Mouse (Mus musculus) intestine, embryonic 16.5 days (tissue): ENCODE results near the gene Homer3. TPM values are rescaled to one million over a fixed set of nuclear protein-coding genes. Genes with fewer than 3 reads are reported as not detected.

Source experiments
- ATAC-seq: fragments of 200-750 bp; cut with Nextera tagmentation; 2 replicates; pipeline ENCODE4 v1.8.0; 2017; ENCODE audit warnings: moderate TSS enrichment, moderate library complexity
- H3K27ac ChIP-seq: fragments of 300-500 bp; sonication (generic); 2 replicates; pipeline ENCODE4 v1.5.1; 2014; ENCODE audit warnings: mild to moderate bottlenecking, low read length
- H3K27me3 ChIP-seq: fragments of 300-500 bp; sonication (generic); replicated peaks from 2 replicates; pipeline ENCODE4 v1.6.1; 2014; ENCODE audit warnings: low read length, control low read depth, mixed read lengths; ENCODE audit not compliant: control insufficient read depth, insufficient read depth
- H3K36me3 ChIP-seq: fragments of 300-500 bp; sonication (generic); 2 replicates; pipeline ENCODE4 v1.6.1; 2014; ENCODE audit warnings: low read length, control low read depth; ENCODE audit not compliant: control insufficient read depth, insufficient read depth
- H3K4me1 ChIP-seq: fragments of 300-500 bp; sonication (generic); 2 replicates; pipeline ENCODE4 v1.6.1; 2014; ENCODE audit warnings: low read length, control low read depth, mixed read lengths; ENCODE audit not compliant: control insufficient read depth, insufficient read depth
- H3K4me2 ChIP-seq: fragments of 300-500 bp; sonication (generic); 2 replicates; pipeline ENCODE4 v1.6.1; 2014; ENCODE audit warnings: low read depth, low read length, control low read depth
- H3K4me3 ChIP-seq: fragments of 300-500 bp; sonication (generic); 2 replicates; pipeline ENCODE4 v1.5.1; 2014; ENCODE audit warnings: mild to moderate bottlenecking, low read length
- H3K9ac ChIP-seq: fragments of 300-500 bp; sonication (generic); 2 replicates; pipeline ENCODE4 v1.6.1; 2014; ENCODE audit warnings: low read depth, low read length
- H3K9me3 ChIP-seq: fragments of 300-500 bp; sonication (generic); 2 replicates; pipeline ENCODE4 v1.6.1; 2016; ENCODE audit warnings: low read length, control low read depth; ENCODE audit not compliant: control insufficient read depth
- WGBS: fragments of 180-500 bp; shearing (Covaris S2); extraction: QIAGEN DNeasy Blood & Tissue Kit; methylation state at CpG from one replicate; pipeline ENCODE4 v1.1.7; 2014; 5-methylcytosine and 5-hydroxymethylcytosine counted together
- polyA plus RNA-seq: library from polyadenylated mRNA; unstranded; fragments of >200 nt; fragmentation: Nextera tagmentation; extraction: Ambion mirVana; gene quantifications from 2 replicates; pipeline ENCODE4 v1.2.1, GENCODE M21; 2015

Gene Homer3
- polyA plus RNA-seq, 1 experiment from 2014 or later = 26.0 TPM

GRCm38 (mm10) chr8:70302901-70303300 is 20.3 kb downstream of the Homer3 start:
- peak overlapping the region; percentile 78 for H3K4me3 ChIP-seq
- H3K9ac ChIP-seq = peak overlapping the region; percentile 84
- H3K9me3 ChIP-seq = no peaks in the 10 kb centered on the region
- H3K36me3 ChIP-seq = peaks cover 22% of the 10 kb centered on the region
- 3% methylated on average over 16 of the region's 16 CpGs for WGBS
- H3K27me3 ChIP-seq = no peaks in the 10 kb centered on the region
- peak overlapping the region; percentile 67; the same call in 1 of the 2 replicates for H3K27ac ChIP-seq
- peak; percentile 51 for ATAC-seq
- peak overlapping the region; percentile 72 for H3K4me2 ChIP-seq
- peaks cover 12% of the 10 kb centered on the region for H3K4me1 ChIP-seq

GRCm38 (mm10) chr8:70309311-70309710 is 26.7 kb downstream of the Homer3 start:
- H3K4me3 ChIP-seq = no peak overlapping the region
- H3K27me3 ChIP-seq = no peaks in the 10 kb centered on the region
- WGBS = 38% methylated on average over 2 of the region's 2 CpGs
- no peaks in the 10 kb centered on the region for H3K4me1 ChIP-seq
- H3K36me3 ChIP-seq = peaks cover 55% of the 10 kb centered on the region
- no peak overlapping the region for H3K4me2 ChIP-seq
- ATAC-seq = no peak
- H3K27ac ChIP-seq = no peak overlapping the region
- H3K9me3 ChIP-seq = no peaks in the 10 kb centered on the region
- H3K9ac ChIP-seq = no peak overlapping the region

GRCm38 (mm10) chr8:70313399-70313798 is 30.8 kb downstream of the Homer3 start:
- H3K4me3 ChIP-seq = no peak overlapping the region
- no peaks in the 10 kb centered on the region for H3K9me3 ChIP-seq
- no peak overlapping the region for H3K27ac ChIP-seq
- WGBS = 78% methylated on average over 2 of the region's 2 CpGs
- H3K27me3 ChIP-seq = no peaks in the 10 kb centered on the region; the same call in 1 of the 2 replicates
- H3K4me2 ChIP-seq = no peak overlapping the region
- H3K9ac ChIP-seq = no peak overlapping the region
- no peak for ATAC-seq
- H3K36me3 ChIP-seq = peaks cover 29% of the 10 kb centered on the region
- H3K4me1 ChIP-seq = peaks cover 22% of the 10 kb centered on the region

GRCm38 (mm10) chr8:70315624-70316510 is 33.2 kb downstream of the Homer3 start, which contains the start of gene Cers1:
TSS of gene Cers1 (plus strand) at chr8:70315775.
- WGBS = 3% methylated on average over 66 of the region's 66 CpGs
- no peaks in the 10 kb centered on the region; the same call in 1 of the 2 replicates for H3K27me3 ChIP-seq
- peak within 1 kb of the TSS; percentile 54; the same call in 1 of the 2 replicates for H3K27ac ChIP-seq
- peak; percentile 69 for ATAC-seq
- peaks cover 12% of the 10 kb centered on the region for H3K36me3 ChIP-seq
- H3K9ac ChIP-seq = peak within 1 kb of the TSS; percentile 68
- H3K9me3 ChIP-seq = no peaks in the 10 kb centered on the region
- H3K4me3 ChIP-seq = peak within 1 kb of the TSS; percentile 60
- H3K4me2 ChIP-seq = peak within 1 kb of the TSS; percentile 94
- peaks cover 22% of the 10 kb centered on the region for H3K4me1 ChIP-seq

- Histone ChIP-seq H3K27ac (peak overlapping the region; percentile 18; the same call in 1 of the 2 replicates), H3K36me3 (peaks cover 12% of the 10 kb centered on the region), H3K27me3 (no peaks in the 10 kb centered on the region; the same call in 1 of the 2 replicates), H3K9ac (peak overlapping the region; percentile 68), H3K4me2 (peak overlapping the region; percentile 94), H3K4me1 (peaks cover 22% of the 10 kb centered on the region), H3K9me3 (no peaks in the 10 kb centered on the region), H3K4me3 (peak overlapping the region; percentile 60)
- ATAC-seq = peak; percentile 63
- 18% methylated on average over 15 of the region's 15 CpGs for WGBS
Measured at GRCm38 (mm10) chr8:70316511-70317504, 34.2 kb downstream of the Homer3 start.

GRCm38 (mm10) chr8:70317872-70318271 is 35.2 kb downstream of the Homer3 start:
- H3K36me3 ChIP-seq = peaks cover 7% of the 10 kb centered on the region
- no peaks in the 10 kb centered on the region; the same call in 1 of the 2 replicates for H3K27me3 ChIP-seq
- H3K9me3 ChIP-seq = no peaks in the 10 kb centered on the region
- H3K4me1 ChIP-seq = peaks cover 22% of the 10 kb centered on the region
- WGBS = 87% methylated on average over 5 of the region's 5 CpGs
- no peak overlapping the region for H3K9ac ChIP-seq
- H3K4me3 ChIP-seq = no peak overlapping the region
- no peak for ATAC-seq
- H3K4me2 ChIP-seq = no peak overlapping the region
- no peak overlapping the region for H3K27ac ChIP-seq

GRCm38 (mm10) chr8:70323716-70324115 is 41.1 kb downstream of the Homer3 start:
- no peak overlapping the region for H3K9ac ChIP-seq
- H3K27me3 ChIP-seq = no peaks in the 10 kb centered on the region
- H3K4me1 ChIP-seq = no peaks in the 10 kb centered on the region
- 90% methylated on average over 3 of the region's 3 CpGs for WGBS
- H3K4me3 ChIP-seq = no peak overlapping the region
- no peak overlapping the region for H3K4me2 ChIP-seq
- H3K36me3 ChIP-seq = peaks cover 4% of the 10 kb centered on the region; the same call in 1 of the 2 replicates
- no peak for ATAC-seq
- H3K27ac ChIP-seq = no peak overlapping the region
- no peaks in the 10 kb centered on the region for H3K9me3 ChIP-seq

GRCm38 (mm10) chr8:70327512-70327911 is 44.9 kb downstream of the Homer3 start:
- Histone ChIP-seq H3K4me1 (peaks cover 10% of the 10 kb centered on the region; the same call in 1 of the 2 replicates), H3K4me2 (no peak overlapping the region), H3K4me3 (no peak overlapping the region), H3K27me3 (no peaks in the 10 kb centered on the region), H3K9me3 (no peaks in the 10 kb centered on the region), H3K36me3 (peaks cover 14% of the 10 kb centered on the region), H3K9ac (no peak overlapping the region), H3K27ac (no peak overlapping the region)
- 96% methylated on average over 6 of the region's 6 CpGs for WGBS
- ATAC-seq = no peak
